Mouse (Mus musculus) ovary, postnatal 10 days (tissue): Measurements from ENCODE around the gene Psmc3ip.
A peak's percentile ranks its signal among the peaks of the same experiment; 100 is the strongest.

Source experiments
- DNase-seq: peaks from one replicate; pipeline ENCODE4 v3.0.0; 2022; ENCODE audit warnings: low spot score

Psmc3ip gene

DNA sequence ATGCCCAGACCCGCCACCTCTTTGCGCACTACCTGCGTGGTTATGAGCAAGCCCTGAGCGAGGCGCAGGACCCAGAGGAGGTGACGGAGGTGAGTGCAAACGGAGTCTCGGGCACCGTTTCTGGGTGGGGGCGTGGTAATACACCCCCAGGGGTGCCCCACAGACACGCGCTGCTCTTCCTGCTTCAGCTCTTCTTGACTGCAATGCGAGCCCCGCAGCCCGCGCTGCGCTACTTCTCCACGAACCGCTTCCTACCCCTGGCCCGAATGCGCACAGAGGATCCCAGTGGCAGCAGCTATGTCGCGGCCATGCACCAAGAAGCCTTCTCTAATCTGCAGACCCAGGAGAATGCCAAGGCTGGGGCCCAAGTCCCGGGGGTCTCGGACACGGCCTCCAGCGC, 15.5 kb downstream of the Psmc3ip start:
- DNase-seq = no peak

DNA sequence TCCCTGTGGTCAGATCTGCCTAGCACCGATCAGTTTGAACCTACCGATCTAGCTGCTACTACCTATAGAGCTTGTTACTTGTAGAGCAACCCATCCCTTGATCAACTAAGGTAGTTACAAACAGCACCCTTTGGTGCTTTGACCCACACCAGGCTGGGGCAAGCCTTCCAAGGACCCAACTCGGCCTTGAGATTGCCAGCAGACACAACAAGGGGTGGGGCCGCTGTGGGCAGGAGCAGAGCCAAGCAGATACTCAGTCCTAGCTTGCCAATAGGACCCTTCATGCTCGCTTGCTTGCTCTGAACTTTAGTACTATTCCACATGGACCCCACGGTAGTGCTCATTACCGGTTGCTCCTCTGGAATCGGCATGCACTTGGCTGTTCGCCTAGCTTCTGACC, 17.1 kb downstream of the Psmc3ip start, which contains the start of gene Hsd17b1:
Gene Hsd17b1, plus strand, starts transcription at position 291 of the 400 bp plus-strand sequence.
- DNase-seq = no peak

DNA sequence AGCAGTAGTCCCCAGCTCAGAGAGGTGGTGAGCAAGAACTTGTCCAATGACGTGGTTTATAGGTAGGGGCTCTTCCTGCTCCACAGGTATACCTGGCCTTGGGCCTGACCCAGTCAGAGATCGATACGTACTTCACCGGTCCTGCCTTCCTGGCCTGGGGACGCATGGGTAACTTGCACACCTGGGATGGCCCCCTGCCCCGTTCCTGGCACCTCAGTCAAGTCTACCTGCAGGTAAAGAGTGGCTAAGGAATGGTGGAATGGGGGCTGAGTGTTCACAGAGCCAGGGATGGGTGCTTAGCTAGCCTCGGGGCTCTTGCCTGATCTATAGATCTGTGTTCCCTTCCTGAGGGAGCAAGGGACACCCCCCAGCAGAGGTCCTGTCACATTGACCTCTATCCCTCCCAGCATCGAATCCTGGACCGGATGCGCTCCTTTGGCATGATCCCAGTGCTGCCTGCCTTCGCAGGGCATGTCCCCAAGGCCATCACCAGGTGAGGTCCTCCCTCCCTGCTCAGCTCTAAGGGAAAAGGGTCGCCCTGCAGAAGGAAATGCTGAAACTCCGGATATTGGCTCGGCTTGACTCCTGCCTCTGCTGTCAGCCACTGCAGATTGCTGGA, 23.3 kb downstream of the Psmc3ip start:
- DNase-seq = no peak

DNA sequence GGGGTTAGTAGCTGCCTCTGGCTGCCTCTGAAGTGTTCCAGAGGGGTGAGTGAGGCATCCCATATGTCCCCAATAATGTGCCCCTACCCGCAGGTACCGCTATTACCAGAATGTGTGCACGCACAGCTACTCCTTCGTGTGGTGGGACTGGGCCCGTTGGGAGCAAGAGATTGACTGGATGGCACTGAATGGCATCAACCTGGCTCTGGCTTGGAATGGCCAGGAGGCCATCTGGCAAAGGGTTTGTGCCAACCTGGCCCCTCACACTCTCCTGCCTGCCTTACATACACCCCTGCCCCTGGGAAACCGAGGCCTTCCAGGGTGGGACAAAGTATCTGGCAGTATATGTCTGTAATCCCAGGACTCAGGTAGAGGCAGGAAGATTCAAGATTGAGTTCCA, 24.2 kb downstream of the Psmc3ip start:
- no peak for DNase-seq

DNA sequence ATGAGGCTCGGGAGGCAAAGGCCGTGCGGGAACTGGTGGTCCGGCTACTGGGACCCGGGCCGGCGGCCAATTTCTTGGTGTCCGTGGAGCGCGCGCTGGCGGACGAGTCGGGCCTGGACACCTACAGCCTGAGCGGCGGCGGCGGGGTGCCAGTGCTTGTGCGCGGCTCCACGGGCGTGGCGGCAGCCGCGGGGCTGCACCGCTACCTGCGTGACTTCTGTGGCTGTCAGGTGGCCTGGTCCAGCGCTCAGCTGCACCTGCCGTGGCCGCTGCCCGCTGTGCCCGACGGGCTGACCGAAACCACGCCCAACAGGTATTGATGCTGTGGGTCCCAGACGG, 25.1 kb downstream of the Psmc3ip start:
- DNase-seq = no peak

DNA sequence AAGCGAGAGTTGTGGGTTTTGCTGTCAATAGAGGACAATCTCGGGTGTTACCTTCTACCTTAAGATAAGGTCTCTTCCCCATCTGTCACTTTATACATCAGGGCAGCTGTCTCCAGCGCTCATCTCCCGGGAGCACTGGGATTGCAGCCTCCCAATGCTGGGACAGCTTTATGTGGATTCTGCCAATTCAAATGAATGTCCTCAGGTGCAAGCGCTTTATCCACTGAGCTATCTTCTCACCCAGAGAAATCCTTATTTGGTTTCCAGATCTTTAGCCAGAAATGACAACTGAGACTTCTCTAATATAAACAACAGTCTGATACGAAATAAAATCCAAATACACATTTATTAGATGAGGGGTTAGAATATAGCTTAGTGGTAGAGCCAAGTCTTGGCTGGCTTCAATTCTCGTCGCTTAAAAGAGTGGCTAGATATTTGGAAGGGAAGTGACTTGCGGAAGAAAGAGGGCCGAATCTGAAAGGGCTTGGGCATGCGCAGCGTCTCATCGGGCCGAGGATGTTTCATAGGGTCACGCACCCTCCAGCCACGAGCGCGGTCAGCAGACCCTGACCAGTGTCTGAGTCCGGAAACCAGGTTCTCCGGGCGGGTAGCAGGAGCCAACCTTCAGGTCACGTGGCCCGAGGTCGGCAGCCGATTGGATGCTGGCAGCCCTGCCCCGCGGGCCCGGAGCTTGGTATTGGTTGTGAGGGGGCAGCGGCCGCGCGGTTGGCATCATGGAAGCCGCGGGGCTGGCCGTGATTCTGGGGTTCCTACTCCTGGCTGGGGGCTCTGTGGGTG, 25.6 kb downstream of the Psmc3ip start, which contains the start of gene Naglu:
Gene Naglu, plus strand, starts transcription at position 622 of the 798 bp plus-strand sequence.
- DNase-seq = peak; percentile 93

DNA sequence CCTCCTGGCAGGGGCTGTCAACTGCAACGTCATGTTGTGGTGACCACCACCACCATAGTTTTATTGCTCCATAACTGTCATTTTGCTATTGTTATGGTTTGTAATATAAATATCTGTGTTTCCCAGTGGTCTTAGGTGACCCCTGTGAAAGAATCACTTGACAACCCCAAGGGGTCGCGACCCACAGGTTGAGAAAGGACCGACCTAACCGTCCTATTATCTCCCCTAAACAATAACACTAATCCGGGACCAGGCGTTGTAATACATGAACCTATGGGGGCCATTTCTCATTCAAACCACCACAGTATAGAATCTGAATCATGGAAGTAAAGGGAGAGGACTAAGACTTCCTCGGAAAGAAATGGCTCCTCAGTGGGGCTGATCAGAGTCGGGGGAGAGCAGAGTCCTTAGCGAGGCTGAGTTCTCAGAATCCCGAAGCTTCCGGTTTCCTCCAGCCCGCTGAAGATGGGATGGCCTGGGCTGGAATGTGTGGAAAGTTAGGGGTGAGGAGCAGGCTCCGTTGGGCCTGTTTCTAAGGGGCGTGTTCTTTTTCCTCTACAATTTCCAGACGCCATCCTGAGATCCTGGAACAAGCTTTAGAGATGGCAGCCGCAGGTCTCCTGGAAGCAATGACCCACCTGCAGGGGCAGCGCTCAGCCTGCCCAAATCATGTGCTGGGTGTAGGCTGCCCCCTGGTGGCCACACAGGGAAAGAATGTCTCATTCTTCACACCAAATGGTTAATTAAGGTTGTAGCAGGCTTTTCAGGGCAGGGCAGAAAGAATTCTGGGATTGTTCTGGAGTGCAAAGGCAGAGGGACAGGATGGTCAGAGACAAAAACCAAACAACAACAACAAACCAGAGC, 28.5 kb downstream of the Psmc3ip start:
- peak; percentile 83 for DNase-seq

DNA sequence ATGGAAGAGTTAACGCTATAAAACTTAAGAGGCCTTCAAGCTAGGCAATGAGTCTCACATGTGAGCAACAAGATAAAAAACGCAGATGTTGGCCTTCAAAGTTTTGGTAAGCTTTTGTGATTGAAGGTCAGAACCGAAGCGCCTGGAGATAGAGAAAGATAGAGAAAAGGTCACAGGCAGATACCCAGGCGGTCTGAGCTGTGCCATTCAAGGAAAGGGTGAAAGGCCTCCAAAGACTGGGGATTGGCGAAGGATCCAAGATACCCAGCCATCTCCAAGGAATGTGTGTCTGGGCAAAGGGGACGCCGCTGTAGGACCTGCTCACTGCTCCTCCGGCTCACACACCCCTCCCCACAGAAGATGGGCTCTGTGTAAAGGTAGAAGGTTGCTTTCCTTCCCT, 30.2 kb downstream of the Psmc3ip start:
- no peak for DNase-seq

DNA sequence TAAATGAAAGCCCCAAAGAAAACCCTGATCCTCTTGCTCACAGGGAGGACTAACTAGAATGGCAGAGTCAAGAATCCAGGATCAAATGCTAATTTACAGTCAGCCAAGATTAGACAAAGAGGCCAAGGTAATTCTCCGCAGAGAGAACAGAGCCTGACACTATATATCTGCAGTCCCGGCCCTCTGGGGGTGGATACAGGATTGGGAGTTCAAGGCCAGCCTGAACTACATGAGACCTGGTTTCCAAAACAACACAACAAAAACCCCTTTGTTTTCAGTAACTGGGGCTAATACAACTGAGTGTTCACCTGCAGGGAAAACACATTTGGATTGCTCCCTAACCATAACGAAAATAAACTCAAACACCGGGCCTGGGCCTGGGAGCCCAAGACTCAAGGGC, 30.8 kb downstream of the Psmc3ip start:
- DNase-seq = no peak

DNA sequence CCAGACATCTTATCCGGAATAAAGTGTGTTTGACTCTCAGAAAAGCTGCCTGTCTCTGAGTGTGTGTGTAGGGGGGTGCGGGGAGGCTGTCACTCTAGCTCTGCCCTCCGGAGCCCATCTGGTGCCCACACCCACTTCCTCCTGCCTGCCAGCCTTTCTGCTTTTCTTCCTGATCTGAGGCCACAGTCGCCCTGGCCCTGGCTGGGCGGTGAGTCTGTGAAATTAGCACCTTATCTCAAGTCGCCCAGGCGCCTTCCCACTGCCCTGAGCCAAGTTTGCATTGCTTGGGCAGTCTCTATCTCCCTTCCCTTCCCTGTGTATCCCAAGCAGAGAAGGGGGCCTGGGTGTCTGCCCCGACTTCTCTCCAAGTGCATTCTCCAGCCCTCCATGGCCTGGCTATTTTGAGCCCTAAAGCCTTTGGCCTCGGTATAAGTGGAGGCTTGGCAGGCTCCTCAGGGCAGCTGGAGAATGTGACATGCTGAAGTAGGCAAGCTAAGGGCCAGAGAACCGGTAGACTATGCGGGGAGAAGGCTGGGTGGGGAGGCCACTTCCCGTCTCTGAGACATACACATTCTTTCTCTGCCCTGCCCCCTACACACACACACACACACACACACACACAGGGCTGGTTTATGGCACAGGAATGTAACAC, 31.4 kb downstream of the Psmc3ip start:
- DNase-seq = no peak

DNA sequence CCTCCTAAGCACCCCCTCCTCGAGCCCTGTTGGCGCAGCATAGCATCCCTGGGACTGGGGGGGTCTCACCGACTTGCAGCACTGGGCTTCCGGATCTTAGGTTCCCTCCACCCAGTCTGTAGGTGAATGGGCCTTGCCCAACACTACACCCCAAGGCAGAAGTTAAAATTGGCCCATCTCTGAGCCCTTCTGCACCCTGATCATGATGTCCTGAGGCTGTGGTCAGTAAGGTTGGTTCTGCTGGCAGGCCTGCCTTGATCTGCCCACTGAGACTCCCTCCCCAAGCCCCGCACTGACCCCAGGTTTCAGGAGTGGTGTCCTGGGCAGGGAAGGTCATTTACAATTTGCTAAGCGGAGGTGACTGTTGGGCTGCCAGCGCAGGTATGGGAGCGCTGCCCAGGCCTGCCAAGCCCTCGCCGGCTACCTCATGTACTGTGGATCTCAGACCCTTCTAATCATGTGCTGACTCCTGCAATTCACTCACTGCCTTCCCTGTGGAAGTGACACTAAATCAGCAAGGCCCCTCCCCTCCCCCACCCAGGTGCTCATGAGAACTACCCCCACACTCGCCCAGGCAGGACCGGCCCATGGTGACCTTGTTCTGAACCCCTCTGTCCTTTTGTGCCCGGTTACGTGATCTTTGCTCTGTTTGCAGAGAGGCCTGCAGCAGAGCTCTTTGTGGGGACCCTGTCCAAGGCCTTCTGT, 32.1 kb downstream of the Psmc3ip start:
- DNase-seq = no peak

DNA sequence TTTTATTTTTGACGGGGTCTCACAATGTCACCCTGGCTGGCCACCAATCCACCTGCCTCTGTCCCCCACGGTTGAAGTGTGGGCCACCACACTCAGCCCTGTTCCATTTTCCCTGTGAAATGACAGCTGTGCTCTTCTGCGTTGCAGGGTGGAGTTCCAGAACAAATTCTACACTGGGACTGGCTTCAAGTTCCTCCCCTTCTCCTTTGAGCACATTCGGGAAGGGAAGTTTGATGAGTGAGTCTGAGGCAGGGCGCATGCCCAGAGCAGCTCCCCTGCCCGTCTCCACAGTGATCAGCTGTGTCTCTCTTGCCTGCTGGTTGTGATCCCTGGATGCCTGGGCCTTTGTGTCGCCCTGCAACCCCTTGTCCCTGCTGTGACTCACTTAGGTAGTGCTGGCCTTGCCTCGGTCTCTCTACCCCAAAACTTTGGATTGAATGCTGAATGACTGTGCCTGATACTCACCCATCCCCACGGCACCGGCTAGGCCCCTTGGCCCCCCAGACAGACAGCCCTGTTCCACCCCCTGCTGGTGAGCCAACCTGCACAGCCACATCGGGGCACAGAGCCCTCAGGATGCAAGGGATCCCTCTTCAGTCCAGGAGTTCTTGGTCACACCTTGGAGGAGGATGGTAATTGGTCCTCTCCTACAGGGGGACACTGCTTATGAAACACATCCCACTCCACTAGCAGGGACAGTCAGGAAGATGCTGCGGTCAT, 32.9 kb downstream of the Psmc3ip start:
- DNase-seq = no peak

DNA sequence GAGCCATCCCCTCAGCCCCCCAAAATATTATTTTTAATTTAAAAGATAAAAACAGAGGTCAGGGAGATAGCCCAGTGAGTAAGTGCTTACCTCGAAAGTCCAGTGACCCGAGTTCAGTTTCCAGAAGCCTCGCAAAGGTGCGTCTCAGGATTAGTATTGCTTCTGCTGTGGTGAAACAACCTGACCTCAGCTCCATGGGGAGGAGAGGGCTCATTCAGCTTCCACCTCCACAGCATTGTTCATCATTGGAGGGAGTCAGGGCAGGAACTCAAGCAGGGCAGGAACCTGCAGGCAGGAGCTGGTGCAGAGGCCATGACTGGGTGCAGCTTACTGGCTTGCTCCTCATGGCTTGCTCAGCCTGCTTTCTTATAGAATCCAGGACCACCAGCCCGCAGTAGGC, 34.2 kb downstream of the Psmc3ip start:
- no peak for DNase-seq

DNA sequence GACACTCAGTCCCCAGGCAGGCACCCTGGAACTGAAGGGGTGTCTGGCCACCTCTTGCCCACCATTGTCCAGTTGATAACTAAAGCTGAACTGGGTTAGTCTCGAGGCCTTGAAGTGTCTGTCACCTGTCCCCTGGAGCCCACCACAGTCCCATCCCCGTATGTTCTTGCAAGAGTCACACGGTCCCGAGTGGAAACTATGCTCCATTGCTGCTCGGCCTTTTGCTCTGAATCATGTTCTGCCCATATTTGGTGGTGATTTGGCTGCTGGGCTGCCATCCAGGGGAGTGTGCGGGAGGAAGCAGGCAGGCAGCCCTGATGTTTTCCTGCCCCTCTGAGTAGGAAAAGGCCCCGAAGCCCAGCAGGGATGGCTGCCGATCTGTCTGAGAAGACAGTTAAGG, 35.1 kb downstream of the Psmc3ip start:
- no peak for DNase-seq

DNA sequence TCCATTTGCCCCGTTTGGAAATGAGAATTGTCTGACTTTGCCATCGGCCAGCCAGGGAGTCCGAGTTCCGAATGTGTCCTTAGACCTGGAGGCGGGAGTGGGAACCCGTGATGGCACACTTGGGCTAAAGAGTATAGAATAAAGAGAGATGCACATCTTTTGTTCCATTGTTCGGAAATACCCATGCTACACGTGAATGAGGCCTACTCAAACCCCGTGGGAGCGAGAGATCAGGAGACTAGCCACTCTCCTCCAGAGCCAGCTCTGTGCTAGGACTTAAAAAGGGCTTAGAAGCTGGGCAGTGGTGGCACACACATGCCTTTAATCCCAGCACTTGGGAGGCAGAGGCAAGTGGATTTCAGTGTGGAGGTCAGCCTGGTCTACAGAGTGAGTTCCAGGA, 35.8 kb downstream of the Psmc3ip start:
- DNase-seq = no peak

DNA sequence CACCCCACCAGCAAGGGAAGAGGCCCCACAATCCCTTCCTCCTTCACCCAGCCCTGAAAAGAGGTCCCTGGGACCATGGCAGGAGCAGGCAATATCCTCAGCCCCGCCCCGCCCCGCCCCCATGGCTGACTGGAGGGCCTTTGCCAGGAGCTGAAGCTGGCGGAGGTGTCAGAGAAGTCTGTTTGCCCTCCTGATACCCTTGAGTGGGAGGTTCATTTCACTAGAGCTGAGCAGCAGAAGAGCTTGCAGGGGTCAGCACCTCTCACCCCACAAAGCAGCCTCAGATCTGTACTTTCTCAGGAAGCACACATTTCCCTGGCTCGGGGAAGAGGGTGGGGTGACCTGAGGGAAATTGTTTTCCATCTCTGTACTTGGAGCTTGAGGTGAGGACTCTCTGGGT, 36.5 kb downstream of the Psmc3ip start:
- DNase-seq = no peak

DNA sequence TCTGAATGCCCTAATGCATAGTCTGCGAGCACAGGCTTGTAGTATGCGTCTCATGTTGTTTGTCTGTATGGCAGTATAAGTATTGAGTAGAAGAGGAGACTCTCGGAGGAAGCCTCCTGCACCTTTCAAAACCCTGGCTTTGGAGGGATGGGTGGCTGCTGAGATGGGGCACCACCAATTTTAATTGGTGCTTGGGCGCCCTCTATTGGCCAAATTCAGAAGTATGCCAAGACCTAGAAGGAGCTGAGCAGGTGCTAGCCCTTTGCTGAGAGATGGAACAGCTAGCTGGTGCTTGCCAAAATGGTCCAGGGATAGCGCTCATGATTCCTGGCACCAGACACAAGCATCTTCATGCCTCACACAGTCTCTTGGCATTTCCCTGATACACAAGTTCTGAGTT, 37.4 kb downstream of the Psmc3ip start:
- DNase-seq = peak; percentile 83

DNA sequence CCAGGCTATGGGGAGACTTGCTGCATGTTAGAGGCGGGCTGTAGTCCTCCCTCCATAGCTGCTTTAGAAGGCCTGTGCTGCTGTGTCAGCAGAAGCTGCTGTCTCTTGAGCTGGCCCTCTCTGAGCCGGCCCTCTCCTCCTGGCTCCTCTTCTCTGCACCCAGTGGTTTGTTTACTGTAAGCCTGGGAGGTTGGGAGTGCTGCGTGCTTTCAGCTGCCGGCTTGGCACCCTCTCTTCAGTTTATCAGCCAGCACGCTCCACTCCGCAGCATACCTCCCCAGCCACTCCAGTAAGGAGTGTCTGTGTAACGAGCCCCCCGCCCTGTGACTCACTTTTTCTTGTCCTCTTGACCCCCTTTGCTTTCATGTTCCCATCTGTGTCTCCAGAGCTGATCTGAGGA, 38.4 kb downstream of the Psmc3ip start:
- DNase-seq = no peak

DNA sequence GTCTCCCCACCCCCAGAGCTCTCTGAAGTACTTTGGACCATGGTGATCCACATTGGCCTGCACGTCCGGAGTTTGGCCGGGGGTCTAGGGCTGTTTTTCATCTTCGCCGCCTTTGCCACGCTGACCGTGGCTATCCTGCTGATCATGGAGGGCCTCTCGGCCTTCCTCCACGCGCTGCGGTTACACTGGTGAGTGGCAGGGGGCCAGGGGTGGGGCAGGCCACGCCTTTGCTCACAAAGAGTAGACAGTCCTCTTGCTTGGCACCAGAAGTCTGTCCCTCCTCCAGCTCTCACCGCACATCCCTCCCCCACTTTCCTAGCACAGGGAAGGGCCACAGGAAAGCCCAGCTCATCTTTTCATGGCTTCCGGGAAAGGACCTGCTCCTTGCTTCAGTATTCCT, 39.8 kb downstream of the Psmc3ip start:
- no peak for DNase-seq

DNA sequence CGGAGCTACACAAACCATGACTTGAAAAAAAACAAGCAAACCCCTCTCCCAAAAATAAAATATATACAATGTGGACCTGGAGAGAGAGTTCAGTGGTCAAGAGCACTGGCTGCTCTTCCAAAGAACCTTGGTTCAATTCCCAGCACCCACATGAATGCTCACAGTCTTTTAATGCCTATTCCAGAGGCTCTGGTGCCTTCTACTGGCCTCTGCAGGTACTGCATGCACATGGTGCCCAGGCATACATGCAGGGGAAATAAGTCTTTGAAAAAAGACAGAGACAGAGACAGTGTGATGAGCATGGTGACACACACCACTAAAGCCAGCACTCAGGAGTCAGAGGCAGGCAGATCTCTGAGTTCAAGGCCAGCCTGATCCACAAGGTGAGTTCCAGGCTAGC, 41.3 kb downstream of the Psmc3ip start:
- DNase-seq = no peak
